Mouse (Mus musculus): ENCODE results near the gene Ptpra. TPM values are rescaled to one million over a fixed set of nuclear protein-coding genes. Genes with fewer than 3 reads are reported as not detected.

Gene Ptpra
- total RNA-seq (2014; rRNA removed) (120 and 147 TPM in 2 replicates), polyA plus RNA-seq (2015; fragmentation: Nextera tagmentation; extraction: Ambion mirVana) (139 and 144 TPM in 2 replicates)

- 2% methylated on average over 33 of the region's 50 CpGs for WGBS
- H3K4me2 ChIP-seq (ENCODE audit: low read depth, low read length, poor library complexity, severe bottlenecking) = peak within 1 kb of the TSS; percentile 75
- ATAC-seq (ENCODE audit: low FRiP score) = peak; percentile 97
- no peaks in the 10 kb centered on the region for H3K9me3 ChIP-seq (ENCODE audit: low read length)
- peak; percentile 93 for DNase-seq (ENCODE audit: low spot score)
- H3K27ac ChIP-seq (ENCODE audit: low read depth, low read length) = peak within 1 kb of the TSS; percentile 77
- no peak for TF ChIP-seq CTCF (IDR thresholded peaks at IDR 0.05)
- peak within 1 kb of the TSS; percentile 77 for H3K9ac ChIP-seq (replicated peaks; ENCODE audit: low read length, poor library complexity, severe bottlenecking)
- H3K36me3 ChIP-seq (ENCODE audit: insufficient read depth, low read length) = no peaks in the 10 kb centered on the region
- peak within 1 kb of the TSS; percentile 80 for H3K4me3 ChIP-seq (ENCODE audit: low read depth, low read length)
- no peaks in the 10 kb centered on the region for H3K27me3 ChIP-seq (ENCODE audit: insufficient read depth, low read length)
- peaks cover 15% of the 10 kb centered on the region for H3K4me1 ChIP-seq (ENCODE audit: insufficient read depth, low read length)
These were observed at the start of gene Ptpra for GRCm38 (mm10) chr2:130449794-130450433. Gene Ptpra, plus strand, starts transcription at chr2:130450278.

DNA sequence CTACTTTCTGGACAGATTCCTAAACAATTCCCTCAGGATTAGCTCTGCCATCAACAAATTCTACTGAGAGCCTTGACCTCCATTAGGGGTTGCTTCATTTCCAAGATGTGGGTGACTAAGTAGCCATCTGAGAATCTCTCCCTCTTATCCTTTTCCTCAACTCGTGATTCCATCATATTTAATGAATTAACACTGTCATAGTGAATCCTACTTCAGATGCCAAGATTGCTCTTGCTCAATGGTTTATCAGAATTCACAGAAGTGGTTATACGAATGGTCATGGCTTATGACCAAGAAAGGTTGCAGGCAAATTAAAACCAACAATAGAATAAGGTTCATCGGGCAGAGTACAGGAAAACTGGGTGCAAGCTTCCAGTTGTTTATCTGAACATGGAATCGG, 48.2 kb upstream of the Ptpra start:
- DNase-seq (ENCODE audit: low spot score) = no peak
- WGBS = 89% methylated on average over 4 of the region's 4 CpGs
- Histone ChIP-seq H3K9ac (replicated peaks; ENCODE audit: low read length, poor library complexity, severe bottlenecking) (no peak overlapping the region), H3K4me1 (ENCODE audit: insufficient read depth, low read length) (0 out of 2 replicates have a peak, but pooled peaks cover 7% of the 10 kb centered on the region), H3K4me3 (ENCODE audit: low read depth, low read length) (no peak overlapping the region), H3K9me3 (ENCODE audit: low read length) (no peaks in the 10 kb centered on the region), H3K36me3 (ENCODE audit: insufficient read depth, low read length) (no peaks in the 10 kb centered on the region), H3K27ac (ENCODE audit: low read depth, low read length) (no peak overlapping the region), H3K27me3 (ENCODE audit: insufficient read depth, low read length) (no peaks in the 10 kb centered on the region; the same call in 1 of the 2 replicates), H3K4me2 (ENCODE audit: low read depth, low read length, poor library complexity, severe bottlenecking) (no peak overlapping the region)
- ATAC-seq (ENCODE audit: low FRiP score) = no peak
- TF ChIP-seq CTCF (IDR thresholded peaks at IDR 0.05) = no peak

DNA sequence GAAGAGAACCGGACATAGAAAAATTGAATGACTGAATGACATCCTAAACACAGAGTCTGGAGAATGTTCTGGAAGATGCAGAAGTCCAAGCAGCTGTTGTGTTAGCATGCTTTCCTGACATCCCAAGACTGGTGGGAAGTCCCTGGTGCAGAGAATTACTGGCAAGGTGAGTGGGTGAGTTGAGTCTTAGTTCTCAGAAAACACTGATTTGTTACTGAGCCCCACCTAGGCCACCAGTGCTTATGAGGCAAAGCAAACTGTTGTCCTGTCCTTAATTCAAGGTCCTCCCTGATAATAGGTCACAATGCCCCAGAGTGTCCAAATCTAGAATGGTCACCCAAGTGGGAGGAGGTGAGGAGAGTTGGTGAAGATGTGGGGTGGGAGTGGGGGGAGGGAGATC, 45.1 kb upstream of the Ptpra start, which contains the start of the genes Gm28372 and 1700020A23Rik:
Gm28372 (plus strand) TSS at position 301 of the 400 bp plus-strand sequence.
1700020A23Rik (plus strand) TSS at position 321 of the 400 bp plus-strand sequence.
- Histone ChIP-seq H3K27ac (ENCODE audit: low read depth, low read length) (no peak within 1 kb of the TSS), H3K4me3 (ENCODE audit: low read depth, low read length) (no peak within 1 kb of the TSS), H3K36me3 (ENCODE audit: insufficient read depth, low read length) (no peaks in the 10 kb centered on the region), H3K27me3 (ENCODE audit: insufficient read depth, low read length) (no peaks in the 10 kb centered on the region), H3K4me1 (ENCODE audit: insufficient read depth, low read length) (no peaks in the 10 kb centered on the region), H3K9me3 (ENCODE audit: low read length) (no peaks in the 10 kb centered on the region), H3K4me2 (ENCODE audit: low read depth, low read length, poor library complexity, severe bottlenecking) (no peak within 1 kb of the TSS), H3K9ac (replicated peaks; ENCODE audit: low read length, poor library complexity, severe bottlenecking) (no peak within 1 kb of the TSS)
- no peak for TF ChIP-seq CTCF (IDR thresholded peaks at IDR 0.05)
- WGBS = 96% methylated on average over 1 of the region's 1 CpGs
- DNase-seq (ENCODE audit: low spot score) (no peak), ATAC-seq (ENCODE audit: low FRiP score) (no peak)

DNA sequence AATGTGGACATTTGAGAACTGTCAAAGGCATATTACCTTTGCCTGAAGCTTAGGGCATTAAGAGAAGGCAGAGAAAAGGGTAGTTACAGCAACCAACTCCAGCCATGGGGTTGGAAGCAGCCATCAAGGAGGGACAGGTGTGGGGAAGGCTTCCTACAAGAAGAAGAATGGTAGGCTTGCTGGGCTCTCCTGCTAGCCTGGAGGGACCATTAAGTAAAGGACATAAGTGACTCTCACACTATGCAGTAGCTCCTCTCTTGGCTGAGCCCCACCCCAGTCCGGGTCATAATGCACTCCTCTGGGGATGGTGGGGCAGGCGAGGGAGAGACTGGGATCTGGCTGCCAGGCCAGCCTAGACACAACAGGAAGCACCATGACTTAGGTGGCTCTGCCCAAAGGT, 43.9 kb upstream of the Ptpra start, which contains the start of gene Tmem239:
Tmem239 (plus strand) TSS at position 301 of the 400 bp plus-strand sequence.
- H3K27ac ChIP-seq (ENCODE audit: low read depth, low read length) = no peak within 1 kb of the TSS
- no peak within 1 kb of the TSS for H3K4me2 ChIP-seq (ENCODE audit: low read depth, low read length, poor library complexity, severe bottlenecking)
- H3K9ac ChIP-seq (replicated peaks; ENCODE audit: low read length, poor library complexity, severe bottlenecking) = no peak within 1 kb of the TSS
- TF ChIP-seq CTCF (IDR thresholded peaks at IDR 0.05) = no peak
- no peak for ATAC-seq (ENCODE audit: low FRiP score)
- 80% methylated on average over 2 of the region's 2 CpGs for WGBS
- H3K27me3 ChIP-seq (ENCODE audit: insufficient read depth, low read length) = no peaks in the 10 kb centered on the region
- H3K4me3 ChIP-seq (ENCODE audit: low read depth, low read length) = no peak within 1 kb of the TSS
- no peaks in the 10 kb centered on the region for H3K9me3 ChIP-seq (ENCODE audit: low read length)
- H3K4me1 ChIP-seq (ENCODE audit: insufficient read depth, low read length) = no peaks in the 10 kb centered on the region
- no peaks in the 10 kb centered on the region for H3K36me3 ChIP-seq (ENCODE audit: insufficient read depth, low read length)
- DNase-seq (ENCODE audit: low spot score) = no peak

- H3K9ac ChIP-seq (replicated peaks; ENCODE audit: low read length, poor library complexity, severe bottlenecking) = no peak overlapping the region
- H3K4me3 ChIP-seq (ENCODE audit: low read depth, low read length) = no peak overlapping the region
- TF ChIP-seq CTCF (IDR thresholded peaks at IDR 0.05) = peak; percentile 31; the same call in 1 of the 2 replicates
- no peaks in the 10 kb centered on the region for H3K36me3 ChIP-seq (ENCODE audit: insufficient read depth, low read length)
- no peaks in the 10 kb centered on the region for H3K27me3 ChIP-seq (ENCODE audit: insufficient read depth, low read length)
- H3K27ac ChIP-seq (ENCODE audit: low read depth, low read length) = no peak overlapping the region
- WGBS = 16% methylated on average over 6 of the region's 6 CpGs
- H3K9me3 ChIP-seq (ENCODE audit: low read length) = no peaks in the 10 kb centered on the region
- ATAC-seq (ENCODE audit: low FRiP score) (no peak), DNase-seq (ENCODE audit: low spot score) (peak; percentile 64)
- H3K4me1 ChIP-seq (ENCODE audit: insufficient read depth, low read length) = no peaks in the 10 kb centered on the region
- no peak overlapping the region for H3K4me2 ChIP-seq (ENCODE audit: low read depth, low read length, poor library complexity, severe bottlenecking)
These were observed 41.9 kb upstream of the Ptpra start for GRCm38 (mm10) chr2:130408194-130408593.
